Mouse (Mus musculus): Measurements from ENCODE around the gene Cabp1. TPM values are rescaled to one million over a fixed set of nuclear protein-coding genes. Genes with fewer than 3 reads are reported as not detected.
A peak's percentile ranks its signal among the peaks of the same experiment; 100 is the strongest.

Gene Cabp1
- polyA plus RNA-seq, 1 experiment, result 444 TPM

DNA sequence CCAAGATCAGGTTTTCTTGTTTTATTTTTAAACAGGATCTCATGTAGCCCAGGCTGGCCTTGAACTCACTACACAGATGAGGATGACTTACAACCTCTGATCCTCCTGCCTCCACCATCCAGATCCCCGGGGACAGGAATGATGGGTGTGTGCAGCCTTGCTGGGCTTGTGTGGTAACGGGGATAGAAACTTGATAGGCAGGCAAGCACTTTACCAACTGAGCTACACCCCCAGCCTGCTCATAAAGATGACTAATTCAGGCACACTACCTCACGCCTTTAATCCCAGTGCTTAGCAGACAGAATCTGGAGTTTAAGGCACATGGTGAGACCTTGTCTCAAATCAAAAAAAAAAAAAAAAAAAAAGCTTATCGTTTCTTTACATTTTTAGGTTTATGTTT lies 18.7 kb upstream of the Cabp1 start:
- peak overlapping the region; percentile 91; the same call in 1 of the 2 replicates for H3K27ac ChIP-seq (ENCODE audit: insufficient read depth, low read length)

DNA sequence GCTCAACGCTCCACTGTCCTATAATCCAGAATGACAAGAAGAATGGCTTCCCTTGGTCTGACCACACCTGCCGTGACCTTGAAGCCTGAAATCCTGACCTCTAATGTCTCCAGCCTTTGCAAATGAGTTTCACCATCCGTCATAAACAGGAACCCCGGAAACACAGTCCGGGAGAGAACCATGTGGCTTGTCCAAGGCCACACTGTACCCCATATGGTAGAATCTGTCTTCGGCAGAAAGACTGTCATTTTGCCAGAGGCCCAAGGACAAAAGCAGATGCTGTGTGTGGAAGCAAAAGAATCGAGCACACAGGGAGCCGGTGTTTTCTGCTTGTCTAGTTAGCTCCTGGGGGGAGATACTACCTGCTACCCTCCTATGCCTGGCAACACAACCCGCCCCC lies 18.3 kb upstream of the Cabp1 start:
- TF ChIP-seq POLR2A (IDR thresholded peaks at IDR 0.05; ENCODE audit: extremely low read depth, insufficient read depth, low read length) (no peak), CTCF (IDR thresholded peaks at IDR 0.05; ENCODE audit: extremely low read depth, insufficient read depth, low read length) (no peak)
- Histone ChIP-seq H3K27ac (ENCODE audit: insufficient read depth, low read length) (0 out of 2 replicates have a peak overlapping the region, but pooled peaks have one; percentile 24), H3K4me3 (ENCODE audit: insufficient read depth, low read length) (no peak overlapping the region)

More for the DNA sequence above, 18.7 kb upstream of the Cabp1 start:
- TF ChIP-seq POLR2A (IDR thresholded peaks at IDR 0.05; ENCODE audit: extremely low read depth, insufficient read depth, low read length) (no peak), CTCF (IDR thresholded peaks at IDR 0.05; ENCODE audit: extremely low read depth, insufficient read depth, low read length) (no peak)
- H3K4me3 ChIP-seq (ENCODE audit: insufficient read depth, low read length), result no peak overlapping the region
- peaks cover 4% of the 10 kb centered on the region for H3K4me1 ChIP-seq (ENCODE audit: control insufficient read depth, insufficient read depth, low read length)

DNA sequence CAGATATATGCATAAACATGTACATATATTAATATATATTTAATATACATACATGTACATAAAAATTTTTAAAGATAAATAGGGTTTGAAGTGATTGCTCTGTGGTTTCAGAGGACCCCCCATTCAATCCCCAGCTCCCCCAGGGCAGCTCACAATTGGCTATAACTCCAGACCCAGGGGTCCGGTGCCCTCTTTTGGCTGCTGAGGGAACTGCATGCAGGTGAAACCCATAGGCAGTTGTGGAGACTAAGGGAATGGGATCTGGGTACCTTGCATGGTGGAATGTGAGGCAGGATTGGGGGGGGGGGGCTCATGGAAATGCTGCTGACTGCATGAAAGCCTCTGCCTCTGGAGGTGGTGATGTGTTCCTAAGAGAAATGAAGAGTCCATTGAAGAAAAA lies 16.2 kb upstream of the Cabp1 start:
- peaks cover 6% of the 10 kb centered on the region; the same call in 1 of the 2 replicates for H3K4me1 ChIP-seq (ENCODE audit: control insufficient read depth, insufficient read depth, low read length)
- no peak overlapping the region for H3K4me3 ChIP-seq (ENCODE audit: insufficient read depth, low read length)
- TF ChIP-seq POLR2A (IDR thresholded peaks at IDR 0.05; ENCODE audit: extremely low read depth, insufficient read depth, low read length), result no peak
- TF ChIP-seq CTCF (IDR thresholded peaks at IDR 0.05; ENCODE audit: extremely low read depth, insufficient read depth, low read length), result peak; percentile 36
- H3K27ac ChIP-seq (ENCODE audit: insufficient read depth, low read length), result no peak overlapping the region

More for the DNA sequence above, 18.3 kb upstream of the Cabp1 start:
- peaks cover 4% of the 10 kb centered on the region for H3K4me1 ChIP-seq (ENCODE audit: control insufficient read depth, insufficient read depth, low read length)

DNA sequence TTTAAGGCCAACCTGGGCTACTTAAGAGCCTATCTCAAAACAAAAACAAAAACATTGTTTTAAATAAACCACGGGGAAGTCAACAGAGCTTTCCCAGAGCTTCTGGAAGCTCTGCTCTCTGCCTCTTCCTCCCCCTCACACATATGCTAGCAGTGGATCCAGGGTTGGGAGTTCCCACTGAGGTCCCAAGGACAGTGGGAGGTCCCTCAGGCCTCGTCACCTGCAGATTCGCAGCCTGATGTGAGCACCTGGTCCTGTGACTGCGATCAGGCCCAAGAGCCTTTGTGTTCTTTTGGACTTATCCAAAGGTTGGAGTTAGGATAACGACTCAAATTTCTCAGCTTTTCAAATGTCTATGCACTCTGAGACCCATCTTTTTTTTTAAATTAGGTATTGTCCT lies 14.4 kb upstream of the Cabp1 start:
- Histone ChIP-seq H3K4me1 (ENCODE audit: control insufficient read depth, insufficient read depth, low read length) (peaks cover 8% of the 10 kb centered on the region; the same call in 1 of the 2 replicates), H3K4me3 (ENCODE audit: insufficient read depth, low read length) (no peak overlapping the region), H3K27ac (ENCODE audit: insufficient read depth, low read length) (no peak overlapping the region)
- TF ChIP-seq POLR2A (IDR thresholded peaks at IDR 0.05; ENCODE audit: extremely low read depth, insufficient read depth, low read length), result no peak
- no peak for TF ChIP-seq CTCF (IDR thresholded peaks at IDR 0.05; ENCODE audit: extremely low read depth, insufficient read depth, low read length)

DNA sequence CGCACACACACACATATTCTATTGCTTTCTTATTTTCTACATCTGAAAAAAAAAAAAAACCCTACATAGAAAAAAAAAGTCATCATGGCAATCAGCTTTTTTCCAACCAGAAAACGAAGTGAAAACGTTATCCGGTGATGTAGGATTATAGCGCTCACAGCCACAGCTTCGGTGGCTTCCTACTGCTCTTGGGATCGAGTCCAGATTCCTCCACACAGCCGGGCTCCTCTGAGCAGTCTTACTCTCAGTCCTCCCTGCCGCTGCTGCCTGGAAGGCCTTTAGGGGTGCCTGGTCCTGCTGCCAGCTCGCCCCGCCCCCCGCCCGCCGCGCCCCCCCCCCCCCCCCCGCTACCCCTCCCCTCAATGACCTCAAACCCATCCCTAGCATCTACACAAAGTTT lies 13.7 kb upstream of the Cabp1 start:
- no peak overlapping the region for H3K4me3 ChIP-seq (ENCODE audit: insufficient read depth, low read length)
- no peak for TF ChIP-seq CTCF (IDR thresholded peaks at IDR 0.05; ENCODE audit: extremely low read depth, insufficient read depth, low read length)
- TF ChIP-seq POLR2A (IDR thresholded peaks at IDR 0.05; ENCODE audit: extremely low read depth, insufficient read depth, low read length), result no peak; the same call in 1 of the 2 replicates
- peaks cover 8% of the 10 kb centered on the region; the same call in 1 of the 2 replicates for H3K4me1 ChIP-seq (ENCODE audit: control insufficient read depth, insufficient read depth, low read length)
- no peak overlapping the region for H3K27ac ChIP-seq (ENCODE audit: insufficient read depth, low read length)

DNA sequence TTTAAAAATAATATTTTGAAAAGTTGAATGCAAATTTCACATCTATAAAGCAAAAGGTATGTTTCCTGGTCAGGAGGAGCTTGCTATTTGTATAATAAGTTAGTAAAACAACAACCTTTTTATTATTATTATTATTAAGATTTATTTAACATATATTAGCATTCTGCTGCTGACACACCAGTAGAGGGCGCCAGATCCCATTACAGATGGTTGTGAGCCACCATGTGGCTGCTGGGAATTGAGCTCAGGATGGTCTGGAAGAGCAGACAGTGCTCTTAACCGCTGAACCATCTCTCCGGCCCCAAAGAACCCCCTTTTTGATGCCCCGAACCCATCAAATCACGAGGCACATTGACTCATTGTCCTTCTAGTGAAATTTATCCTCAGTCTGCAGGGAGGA lies 13.1 kb upstream of the Cabp1 start:
- H3K27ac ChIP-seq (ENCODE audit: insufficient read depth, low read length), result no peak overlapping the region
- no peak overlapping the region for H3K4me3 ChIP-seq (ENCODE audit: insufficient read depth, low read length)
- peaks cover 8% of the 10 kb centered on the region; the same call in 1 of the 2 replicates for H3K4me1 ChIP-seq (ENCODE audit: control insufficient read depth, insufficient read depth, low read length)
- no peak for TF ChIP-seq POLR2A (IDR thresholded peaks at IDR 0.05; ENCODE audit: extremely low read depth, insufficient read depth, low read length)
- peak; percentile 16; the same call in 1 of the 2 replicates for TF ChIP-seq CTCF (IDR thresholded peaks at IDR 0.05; ENCODE audit: extremely low read depth, insufficient read depth, low read length)

DNA sequence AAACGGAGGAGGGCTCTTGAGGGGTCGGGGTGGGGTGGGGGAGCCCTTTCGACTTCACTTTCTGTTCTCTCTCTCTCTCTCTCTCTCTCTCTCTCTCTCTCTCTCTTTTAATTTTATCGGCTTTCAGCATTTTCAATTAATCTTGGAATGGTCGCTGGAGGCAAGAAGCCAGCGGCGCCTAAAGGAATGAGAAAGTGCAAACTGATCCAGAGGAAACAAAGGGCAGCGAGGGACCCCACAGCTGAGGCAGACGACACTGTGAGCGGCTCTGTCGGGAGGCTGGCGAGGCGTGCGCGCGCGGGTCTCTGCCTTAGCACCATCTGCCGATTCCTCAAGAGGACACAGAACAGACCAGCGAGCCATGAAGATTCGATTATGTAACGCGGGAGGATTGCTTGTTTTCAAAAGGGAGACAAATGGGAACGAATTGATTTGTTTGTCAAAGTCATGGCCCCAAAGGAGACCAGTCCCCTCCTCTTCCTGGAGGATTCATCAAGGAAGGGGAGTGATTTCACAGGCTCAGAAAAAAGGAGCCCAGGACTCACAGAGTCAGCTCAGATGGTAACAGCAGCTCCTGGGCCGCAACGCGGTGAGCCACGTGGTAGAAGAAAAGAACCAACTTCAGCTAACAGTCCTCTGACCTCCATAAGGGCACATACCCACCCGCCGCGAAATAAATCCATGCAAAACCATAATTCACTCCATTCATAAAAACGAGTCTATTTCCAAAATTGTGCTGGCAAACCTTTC lies 10.6 kb upstream of the Cabp1 start:
- Histone ChIP-seq H3K4me1 (ENCODE audit: control insufficient read depth, insufficient read depth, low read length) (peaks cover 8% of the 10 kb centered on the region; the same call in 1 of the 2 replicates), H3K27ac (ENCODE audit: insufficient read depth, low read length) (peak overlapping the region; percentile 49), H3K4me3 (ENCODE audit: insufficient read depth, low read length) (0 out of 2 replicates have a peak overlapping the region, but pooled peaks have one; percentile 4)
- TF ChIP-seq CTCF (IDR thresholded peaks at IDR 0.05; ENCODE audit: extremely low read depth, insufficient read depth, low read length) (no peak), POLR2A (IDR thresholded peaks at IDR 0.05; ENCODE audit: extremely low read depth, insufficient read depth, low read length) (peak; percentile 68; the same call in 1 of the 2 replicates)

DNA sequence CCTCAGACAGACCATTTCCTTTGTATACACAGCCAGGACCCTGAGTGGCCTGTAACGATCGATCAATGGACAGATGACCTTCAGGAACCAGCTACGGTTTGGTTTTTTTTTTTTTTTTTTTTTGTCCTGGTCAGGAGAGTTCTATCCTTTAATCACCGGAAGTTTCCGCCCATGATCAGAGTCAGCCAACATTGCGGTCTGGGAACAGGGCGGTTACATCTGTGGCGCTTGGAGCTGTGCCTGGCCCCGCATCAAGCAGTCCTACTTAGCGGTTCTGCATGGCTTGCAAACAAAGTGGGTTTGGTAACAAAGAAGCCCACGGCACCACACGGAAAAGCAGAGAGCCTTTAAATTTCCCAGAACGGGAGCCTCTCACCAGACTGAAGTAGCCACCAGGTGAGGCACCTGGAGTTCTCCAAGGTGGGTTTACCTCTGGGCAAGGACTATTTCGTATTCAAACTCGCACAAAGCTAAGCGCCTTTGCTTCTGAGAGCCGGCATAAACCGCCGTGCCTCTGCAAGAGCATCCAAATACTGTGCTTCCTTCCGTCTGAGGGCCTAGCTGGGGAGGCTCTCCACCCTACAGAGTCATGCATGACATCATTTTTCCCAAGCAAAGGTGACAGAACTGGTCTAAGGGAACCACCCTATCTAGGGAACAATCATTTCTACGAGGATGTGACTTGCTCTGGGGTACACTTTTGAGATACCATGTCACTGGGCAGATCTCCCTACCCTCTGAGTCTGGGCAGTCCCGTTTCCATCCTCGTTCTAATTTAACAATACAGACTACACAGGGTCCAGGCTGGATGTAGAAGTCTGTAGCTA lies 9.8 kb upstream of the Cabp1 start:
- TF ChIP-seq CTCF (IDR thresholded peaks at IDR 0.05; ENCODE audit: extremely low read depth, insufficient read depth, low read length) (no peak), POLR2A (IDR thresholded peaks at IDR 0.05; ENCODE audit: extremely low read depth, insufficient read depth, low read length) (0 out of 2 replicates have a peak, but pooled peaks have one; percentile 21)
- peak overlapping the region; percentile 27; the same call in 1 of the 2 replicates for H3K27ac ChIP-seq (ENCODE audit: insufficient read depth, low read length)
- no peak overlapping the region for H3K4me3 ChIP-seq (ENCODE audit: insufficient read depth, low read length)
- peaks cover 8% of the 10 kb centered on the region; the same call in 1 of the 2 replicates for H3K4me1 ChIP-seq (ENCODE audit: control insufficient read depth, insufficient read depth, low read length)

DNA sequence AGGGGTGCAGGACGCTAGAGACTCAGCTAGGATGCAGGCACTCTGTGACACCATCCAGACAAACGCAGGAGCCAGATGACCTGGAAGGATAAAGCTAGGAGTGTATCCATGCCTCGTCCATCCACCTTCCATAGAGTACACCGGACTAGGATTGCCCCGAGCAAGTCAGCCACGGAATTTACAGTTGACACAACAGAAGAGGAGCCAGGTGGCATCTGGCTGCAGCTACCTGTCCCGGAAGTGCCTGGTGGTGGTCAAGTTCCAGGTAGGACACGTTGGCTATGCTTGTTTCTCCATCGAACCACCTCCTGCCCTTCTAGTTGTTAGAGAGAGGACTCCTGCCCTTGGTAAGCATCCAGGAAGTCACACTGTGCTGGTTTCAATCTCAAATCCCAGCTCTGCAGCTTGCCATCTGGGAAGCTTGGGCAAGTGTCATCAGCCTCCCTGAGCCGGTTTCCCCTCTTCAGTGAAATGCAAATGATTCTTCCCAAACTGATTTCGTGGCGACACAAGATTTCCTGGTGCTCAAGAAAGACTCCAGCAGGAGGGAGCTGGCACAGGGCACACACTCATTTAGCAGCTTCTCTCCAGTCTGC lies 543 bp upstream of the Cabp1 start:
- peak overlapping the region; percentile 54; the same call in 1 of the 2 replicates for H3K4me3 ChIP-seq (ENCODE audit: insufficient read depth, low read length)
- H3K27ac ChIP-seq (ENCODE audit: insufficient read depth, low read length), result no peak overlapping the region
- no peak for TF ChIP-seq CTCF (IDR thresholded peaks at IDR 0.05; ENCODE audit: extremely low read depth, insufficient read depth, low read length)
- TF ChIP-seq POLR2A (IDR thresholded peaks at IDR 0.05; ENCODE audit: extremely low read depth, insufficient read depth, low read length), result no peak
- no peaks in the 10 kb centered on the region for H3K4me1 ChIP-seq (ENCODE audit: control insufficient read depth, insufficient read depth, low read length)
